Mouse (Mus musculus) ES-Bruce4 (cell line): ENCODE measurements around the gene Gm36210. TPM values are rescaled to one million over a fixed set of nuclear protein-coding genes. Genes with fewer than 3 reads are reported as not detected.
A peak's percentile ranks its signal among the peaks of the same experiment; 100 is the strongest.
"Not testable (repeated sequence)": the region's sequence is repeated elsewhere in the genome, so short reads cannot be mapped to it uniquely, and the experiment has no call there.

ENCODE experiments used
- H3K27ac ChIP-seq: 2 replicates; pipeline ENCODE4 v1.5.1; 2012; ENCODE audit warnings: low read length, inconsistent platforms; ENCODE audit not compliant: insufficient read depth
- H3K27me3 ChIP-seq: 2 replicates; pipeline ENCODE4 v1.6.1; 2012; ENCODE audit warnings: mild to moderate bottlenecking, low read length, inconsistent platforms; ENCODE audit not compliant: control insufficient read depth, poor library complexity, insufficient read depth, severe bottlenecking
- H3K36me3 ChIP-seq: 2 replicates; pipeline ENCODE4 v1.6.1; 2012; ENCODE audit warnings: inconsistent platforms, mild to moderate bottlenecking, low read length, moderate library complexity; ENCODE audit not compliant: control insufficient read depth, poor library complexity, insufficient read depth, severe bottlenecking
- H3K4me1 ChIP-seq: one replicate; pipeline ENCODE4 v1.8.1; 2011; ENCODE audit warnings: low read length; ENCODE audit not compliant: control insufficient read depth, insufficient read depth
- H3K4me3 ChIP-seq: 2 replicates; pipeline ENCODE4 v1.5.1; 2011; ENCODE audit warnings: low read depth, mild to moderate bottlenecking, low read length
- H3K9ac ChIP-seq: 2 replicates; pipeline ENCODE4 v1.6.1; 2012; ENCODE audit warnings: low read depth, mild to moderate bottlenecking, inconsistent platforms; ENCODE audit not compliant: poor library complexity, severe bottlenecking
- H3K9me3 ChIP-seq: replicated peaks from 2 replicates; pipeline ENCODE4 v1.6.1; 2012; ENCODE audit warnings: mild to moderate bottlenecking, low read length, inconsistent platforms; ENCODE audit not compliant: control insufficient read depth, poor library complexity, insufficient read depth, severe bottlenecking
- CTCF ChIP-seq: IDR thresholded peaks from one replicate; pipeline ENCODE4 v1.8.1; 2011; ENCODE audit warnings: low read depth, low read length
- EP300 ChIP-seq: IDR thresholded peaks from 2 replicates; pipeline ENCODE4 v1.6.1; 2011; ENCODE audit warnings: low read depth, low read length; ENCODE audit not compliant: insufficient read depth
- POLR2A ChIP-seq: IDR thresholded peaks from one replicate; pipeline ENCODE4 v1.8.1; 2011; ENCODE audit warnings: low read length; ENCODE audit not compliant: insufficient read depth
- polyA plus RNA-seq: library from polyadenylated mRNA; stranded (reverse); fragments of >200 nt; gene quantifications from 2 replicates; pipeline ENCODE4 v1.2.4, GENCODE M21; 2011; ENCODE audit warnings: low read depth; ENCODE audit not compliant: missing spikeins, insufficient read depth, insufficient read length

Gene Gm36210
- polyA plus RNA-seq, 1 experiment, result 1.1 TPM

DNA sequence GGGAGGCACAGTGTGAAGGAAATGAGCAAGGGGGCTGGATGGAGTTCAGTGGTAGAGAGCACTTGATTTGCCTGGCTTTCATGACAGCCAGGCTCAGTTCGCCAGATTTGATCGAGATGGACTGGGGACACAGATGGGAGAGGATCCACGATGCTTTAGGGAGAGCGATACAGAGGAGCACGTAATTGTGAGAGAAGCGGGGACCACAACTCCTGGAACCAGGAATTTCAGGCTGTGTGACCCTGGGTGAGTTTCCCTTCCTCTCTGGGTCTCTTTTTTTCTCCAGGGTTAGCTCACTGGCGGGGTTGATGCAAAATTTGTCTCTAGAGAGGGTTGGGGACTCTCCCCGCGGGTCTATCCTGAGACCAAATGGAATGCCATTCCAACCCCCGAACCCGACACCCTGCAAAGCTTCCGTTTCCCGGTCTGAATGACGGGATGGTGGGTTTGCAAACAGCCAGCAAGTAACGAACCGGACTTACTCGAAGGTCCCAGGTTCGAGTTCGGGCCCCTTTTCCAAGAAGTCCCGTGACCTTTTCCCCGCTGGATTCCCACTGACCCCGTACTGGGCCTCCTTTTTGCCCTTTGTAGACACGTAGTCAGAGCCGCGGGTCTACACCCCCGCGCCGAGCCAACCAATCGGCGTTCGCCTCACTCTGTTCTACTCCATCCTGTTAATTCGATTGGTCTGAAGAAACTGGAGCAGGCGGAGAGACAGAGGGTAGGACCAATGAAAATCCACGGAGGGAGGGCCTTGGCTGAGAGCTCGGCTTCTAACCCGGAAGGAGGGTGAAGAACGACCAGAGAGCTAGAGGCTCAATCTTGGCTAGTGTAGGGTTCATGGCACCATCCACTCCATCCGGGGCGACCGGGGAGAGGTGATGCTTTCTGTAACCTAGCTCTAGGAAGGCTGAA lies 40.5 kb downstream of the Gm36210 start:
- no peaks in the 10 kb centered on the region for H3K36me3 ChIP-seq
- no peaks in the 10 kb centered on the region for H3K9me3 ChIP-seq
- H3K27ac ChIP-seq, result peak overlapping the region; percentile 5; the same call in 1 of the 2 replicates
- peak overlapping the region; percentile 92 for H3K4me3 ChIP-seq
- TF ChIP-seq POLR2A, result peak; percentile 80
- no peak for TF ChIP-seq EP300
- peak overlapping the region; percentile 65 for H3K9ac ChIP-seq
- no peaks in the 10 kb centered on the region for H3K27me3 ChIP-seq
- H3K4me1 ChIP-seq, result no peaks in the 10 kb centered on the region

DNA sequence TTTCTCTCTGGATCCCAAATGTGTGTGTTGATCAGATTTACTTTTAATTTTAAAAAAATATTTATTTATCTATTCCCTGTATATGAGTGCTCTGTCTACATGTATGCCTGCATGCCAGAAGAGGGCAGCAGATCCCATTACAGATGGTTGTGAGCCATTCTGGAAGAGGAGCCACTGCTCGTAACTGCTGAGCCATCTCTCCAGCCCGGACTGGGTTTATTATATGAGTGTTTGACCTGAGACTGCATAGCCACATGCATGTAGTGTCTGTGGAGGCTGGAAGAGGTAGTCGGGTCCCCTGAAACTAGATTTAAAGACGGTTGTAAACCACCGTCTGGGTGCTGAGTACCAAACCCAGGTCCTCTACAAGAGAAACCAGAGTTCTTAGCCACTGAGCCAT lies 41.2 kb downstream of the Gm36210 start:
- H3K27ac ChIP-seq, result no peak overlapping the region
- H3K4me1 ChIP-seq, result no peaks in the 10 kb centered on the region
- H3K9me3 ChIP-seq, result no peaks in the 10 kb centered on the region
- no peaks in the 10 kb centered on the region for H3K27me3 ChIP-seq
- H3K36me3 ChIP-seq, result no peaks in the 10 kb centered on the region
- H3K4me3 ChIP-seq, result peak overlapping the region; percentile 86
- H3K9ac ChIP-seq, result peak overlapping the region; percentile 65
- no peak for TF ChIP-seq EP300
- no peak for TF ChIP-seq POLR2A
- TF ChIP-seq CTCF, result peak; percentile 39

DNA sequence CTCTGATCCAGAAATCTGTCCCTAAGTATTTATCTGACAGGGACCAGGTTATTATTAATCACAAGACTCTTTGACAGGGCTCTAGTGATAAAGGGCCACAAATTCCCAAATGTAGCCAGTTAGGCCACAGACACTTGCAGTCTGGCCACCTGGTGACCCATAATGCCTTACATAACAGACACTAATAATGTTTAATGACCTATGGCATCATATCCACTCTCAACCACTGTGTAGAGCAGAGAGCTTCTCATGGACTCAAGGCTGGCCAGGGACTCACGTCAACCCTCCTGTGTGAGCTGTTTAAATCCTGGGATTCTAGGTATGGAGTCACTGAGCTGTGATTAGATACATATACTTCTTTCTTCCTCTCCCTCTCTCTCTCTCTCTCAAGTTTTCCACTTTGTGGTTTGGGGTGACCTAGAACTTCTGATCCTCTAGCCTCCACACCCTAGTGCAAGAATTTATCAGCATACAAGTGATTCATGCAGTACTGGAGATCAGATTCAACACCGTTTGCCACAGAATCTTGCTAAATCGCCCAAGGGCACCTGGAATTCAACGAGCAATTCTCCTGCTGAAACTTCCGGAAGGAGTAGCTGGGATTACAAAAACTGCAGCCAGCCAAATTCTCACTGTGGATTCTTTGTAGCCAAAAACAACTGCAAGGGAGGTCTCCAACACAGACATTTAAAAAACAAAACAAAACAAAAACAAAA lies 42.0 kb downstream of the Gm36210 start:
- no peak for TF ChIP-seq EP300
- no peak for TF ChIP-seq POLR2A
- Histone ChIP-seq H3K9ac (no peak overlapping the region), H3K27ac (no peak overlapping the region), H3K4me3 (no peak overlapping the region), H3K27me3 (no peaks in the 10 kb centered on the region), H3K9me3 (no peaks in the 10 kb centered on the region), H3K36me3 (no peaks in the 10 kb centered on the region), H3K4me1 (no peaks in the 10 kb centered on the region)

DNA sequence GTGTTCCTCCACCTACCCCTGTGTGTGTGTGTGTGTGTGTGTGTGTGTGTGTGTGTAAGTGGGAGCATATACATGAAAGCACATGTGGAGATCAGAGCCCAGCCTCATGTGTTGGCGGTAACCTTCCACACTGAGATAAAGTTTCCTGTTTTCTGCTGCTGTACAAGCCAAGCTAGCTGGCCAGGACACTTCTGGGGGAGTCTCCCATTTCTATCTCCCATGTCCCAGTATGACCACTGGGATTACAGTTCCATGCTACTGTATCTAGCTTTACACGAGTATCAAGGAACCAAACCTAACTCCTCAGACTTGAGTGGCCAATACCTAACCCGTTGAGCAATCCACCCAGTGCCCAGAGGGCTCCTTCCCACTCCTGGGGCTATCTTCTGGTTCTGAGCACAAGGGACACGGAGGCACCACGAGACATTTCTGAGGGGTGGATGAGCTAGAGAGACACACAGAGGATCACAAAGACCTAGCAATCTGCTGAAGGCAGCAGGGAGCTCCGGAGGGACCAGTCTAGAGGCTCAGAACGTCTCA lies 42.7 kb downstream of the Gm36210 start:
- TF ChIP-seq POLR2A, result no peak
- no peak for TF ChIP-seq EP300
- no peak for TF ChIP-seq CTCF
- Histone ChIP-seq H3K4me1 (no peaks in the 10 kb centered on the region), H3K36me3 (no peaks in the 10 kb centered on the region), H3K27me3 (no peaks in the 10 kb centered on the region), H3K9me3 (no peaks in the 10 kb centered on the region), H3K4me3 (no peak overlapping the region), H3K27ac (no peak overlapping the region), H3K9ac (no peak overlapping the region)

DNA sequence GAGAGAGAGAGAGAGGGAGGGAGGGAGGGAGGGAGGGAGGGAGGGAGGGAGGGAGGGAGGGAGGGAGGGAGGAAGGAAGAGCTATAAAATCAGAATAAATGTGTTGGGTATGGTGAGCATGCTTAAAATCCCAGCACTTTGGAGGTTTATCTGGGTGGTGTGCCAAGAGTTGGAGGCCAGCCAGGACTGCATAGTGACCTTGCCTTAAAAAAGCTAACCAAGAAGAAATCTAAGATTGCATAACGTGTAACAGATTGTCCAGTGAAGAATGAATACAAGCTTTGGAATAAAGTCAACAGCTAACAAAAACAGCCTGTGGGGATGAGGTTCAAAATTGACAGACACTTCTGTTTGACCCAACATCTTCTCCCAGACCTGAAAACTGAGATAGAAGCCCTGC lies 43.3 kb downstream of the Gm36210 start:
- 0 out of 2 replicates have a peak, but pooled peaks cover 4% of the 10 kb centered on the region for H3K9me3 ChIP-seq
- H3K27ac ChIP-seq, result no peak overlapping the region
- TF ChIP-seq CTCF (no peak), POLR2A (no peak), EP300 (no peak)
- no peaks in the 10 kb centered on the region for H3K27me3 ChIP-seq
- no peaks in the 10 kb centered on the region for H3K36me3 ChIP-seq
- H3K4me3 ChIP-seq, result no peak overlapping the region
- H3K9ac ChIP-seq, result no peak overlapping the region
- H3K4me1 ChIP-seq, result no peaks in the 10 kb centered on the region

DNA sequence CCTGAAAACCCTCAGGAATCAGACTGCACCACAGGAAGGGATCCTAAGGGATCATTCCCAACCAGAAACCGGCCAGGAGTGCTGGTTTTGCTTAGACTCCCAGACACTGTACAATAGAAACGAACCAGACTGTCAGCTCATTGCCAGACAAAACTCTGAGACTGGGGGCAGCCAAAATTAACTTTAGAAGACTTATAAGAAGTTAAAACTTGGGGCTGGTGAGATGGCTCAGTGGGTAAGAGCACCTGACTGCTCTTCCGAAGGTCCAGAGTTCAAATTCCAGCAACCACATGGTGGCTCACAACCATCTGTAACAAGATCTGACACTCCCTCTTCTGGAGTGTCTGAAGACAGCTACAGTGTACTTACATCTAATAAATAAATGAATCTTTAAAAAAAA lies 45.4 kb downstream of the Gm36210 start:
- not testable (repeated sequence) for H3K4me3 ChIP-seq, H3K9me3 ChIP-seq, H3K4me1 ChIP-seq, H3K27ac ChIP-seq, H3K9ac ChIP-seq, H3K36me3 ChIP-seq, H3K27me3 ChIP-seq
